Mouse (Mus musculus): ENCODE results near the gene Hsp90ab1. TPM values are rescaled to one million over a fixed set of nuclear protein-coding genes. Genes with fewer than 3 reads are reported as not detected.

The Hsp90ab1 gene
- 1,400 and 1,468 TPM in 2 replicates for polyA plus RNA-seq (2015; fragmentation: Nextera tagmentation; extraction: Ambion mirVana)

- H3K4me1 ChIP-seq (ENCODE audit: control insufficient read depth, insufficient read depth, low read length): peaks cover 24% of the 10 kb centered on the region
- peak within 1 kb of the TSS; percentile 100 for H3K9ac ChIP-seq (ENCODE audit: low read length)
- H3K9me3 ChIP-seq (replicated peaks; ENCODE audit: control insufficient read depth, low read length): no peaks in the 10 kb centered on the region
- peak within 1 kb of the TSS; percentile 99 for H3K27ac ChIP-seq (ENCODE audit: low read length)
- no peaks in the 10 kb centered on the region for H3K27me3 ChIP-seq (ENCODE audit: control insufficient read depth, insufficient read depth, low read length)
- H3K4me2 ChIP-seq (ENCODE audit: low read depth, low read length): peak within 1 kb of the TSS; percentile 86
- peak; percentile 84 for ATAC-seq (ENCODE audit: insufficient read depth, low FRiP score)
- H3K36me3 ChIP-seq (ENCODE audit: control insufficient read depth, insufficient read depth, low read length): peaks cover 35% of the 10 kb centered on the region
- H3K4me3 ChIP-seq (replicated peaks; ENCODE audit: low read length): peak within 1 kb of the TSS; percentile 100
- 1% methylated on average over 40 of the region's 41 CpGs for WGBS
These were observed at the start of gene Hsp90ab1 for GRCm38 (mm10) chr17:45573087-45573779. Gene Hsp90ab1, minus strand, starts transcription at chr17:45573271.

GRCm38 (mm10) chr17:45619386-45620256 is 46.5 kb upstream of the Hsp90ab1 start:
- Histone ChIP-seq H3K9ac (ENCODE audit: low read length) (peak overlapping the region; percentile 57; the same call in 1 of the 2 replicates), H3K4me2 (ENCODE audit: low read depth, low read length) (peak overlapping the region; percentile 51), H3K27me3 (ENCODE audit: control insufficient read depth, insufficient read depth, low read length) (no peaks in the 10 kb centered on the region), H3K27ac (ENCODE audit: low read length) (peak overlapping the region; percentile 80), H3K4me1 (ENCODE audit: control insufficient read depth, insufficient read depth, low read length) (peaks cover 12% of the 10 kb centered on the region), H3K9me3 (replicated peaks; ENCODE audit: control insufficient read depth, low read length) (no peaks in the 10 kb centered on the region), H3K36me3 (ENCODE audit: control insufficient read depth, insufficient read depth, low read length) (no peaks in the 10 kb centered on the region), H3K4me3 (replicated peaks; ENCODE audit: low read length) (peak overlapping the region; percentile 23; the same call in 1 of the 2 replicates)
- no peak; the same call in 1 of the 2 replicates for ATAC-seq (ENCODE audit: insufficient read depth, low FRiP score)
- WGBS: 19% methylated on average over 20 of the region's 20 CpGs

- Histone ChIP-seq H3K27ac (ENCODE audit: low read length) (peak overlapping the region; percentile 80), H3K9me3 (replicated peaks; ENCODE audit: control insufficient read depth, low read length) (no peaks in the 10 kb centered on the region), H3K4me3 (replicated peaks; ENCODE audit: low read length) (peak overlapping the region; percentile 23; the same call in 1 of the 2 replicates), H3K36me3 (ENCODE audit: control insufficient read depth, insufficient read depth, low read length) (no peaks in the 10 kb centered on the region), H3K4me1 (ENCODE audit: control insufficient read depth, insufficient read depth, low read length) (peaks cover 12% of the 10 kb centered on the region), H3K27me3 (ENCODE audit: control insufficient read depth, insufficient read depth, low read length) (no peaks in the 10 kb centered on the region), H3K4me2 (ENCODE audit: low read depth, low read length) (peak overlapping the region; percentile 51), H3K9ac (ENCODE audit: low read length) (peak overlapping the region; percentile 57; the same call in 1 of the 2 replicates)
- peak; percentile 73; the same call in 1 of the 2 replicates for ATAC-seq (ENCODE audit: insufficient read depth, low FRiP score)
- 27% methylated on average over 8 of the region's 8 CpGs for WGBS
These were observed 45.9 kb upstream of the Hsp90ab1 start for GRCm38 (mm10) chr17:45618941-45619385.

DNA sequence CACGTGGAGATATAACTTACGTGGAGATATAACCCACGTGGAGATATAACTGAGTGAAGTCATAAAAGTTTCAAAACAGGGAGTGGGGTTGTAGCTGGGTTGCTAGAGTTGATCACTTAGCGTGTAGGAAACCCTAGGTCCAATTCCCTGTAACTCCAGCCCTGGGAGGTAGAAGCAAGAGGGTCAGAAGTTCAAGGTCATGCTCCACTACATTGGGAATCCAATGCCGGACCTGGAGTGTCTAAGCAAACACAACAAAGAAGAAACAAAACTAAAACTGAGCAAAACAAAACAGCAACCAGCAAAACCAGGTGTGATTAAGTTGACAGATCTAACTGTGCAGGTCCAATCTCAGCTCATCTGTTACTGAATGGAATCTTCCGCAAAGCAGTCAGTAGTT is 44.6 kb upstream of the Hsp90ab1 start:
- Histone ChIP-seq H3K9me3 (replicated peaks; ENCODE audit: control insufficient read depth, low read length) (no peaks in the 10 kb centered on the region), H3K27me3 (ENCODE audit: control insufficient read depth, insufficient read depth, low read length) (no peaks in the 10 kb centered on the region), H3K4me1 (ENCODE audit: control insufficient read depth, insufficient read depth, low read length) (peaks cover 12% of the 10 kb centered on the region), H3K4me2 (ENCODE audit: low read depth, low read length) (no peak overlapping the region), H3K9ac (ENCODE audit: low read length) (no peak overlapping the region), H3K4me3 (replicated peaks; ENCODE audit: low read length) (no peak overlapping the region), H3K27ac (ENCODE audit: low read length) (no peak overlapping the region), H3K36me3 (ENCODE audit: control insufficient read depth, insufficient read depth, low read length) (no peaks in the 10 kb centered on the region)
- ATAC-seq (ENCODE audit: insufficient read depth, low FRiP score): no peak
- WGBS: 82% methylated on average over 6 of the region's 6 CpGs

GRCm38 (mm10) chr17:45616679-45617078 is 43.6 kb upstream of the Hsp90ab1 start:
- Histone ChIP-seq H3K4me2 (ENCODE audit: low read depth, low read length) (no peak overlapping the region), H3K4me1 (ENCODE audit: control insufficient read depth, insufficient read depth, low read length) (peaks cover 15% of the 10 kb centered on the region), H3K27me3 (ENCODE audit: control insufficient read depth, insufficient read depth, low read length) (no peaks in the 10 kb centered on the region), H3K4me3 (replicated peaks; ENCODE audit: low read length) (no peak overlapping the region), H3K36me3 (ENCODE audit: control insufficient read depth, insufficient read depth, low read length) (no peaks in the 10 kb centered on the region), H3K9me3 (replicated peaks; ENCODE audit: control insufficient read depth, low read length) (no peaks in the 10 kb centered on the region), H3K9ac (ENCODE audit: low read length) (no peak overlapping the region), H3K27ac (ENCODE audit: low read length) (no peak overlapping the region)
- no peak for ATAC-seq (ENCODE audit: insufficient read depth, low FRiP score)
- WGBS: 74% methylated on average over 3 of the region's 3 CpGs

GRCm38 (mm10) chr17:45616046-45616650 is 43.1 kb upstream of the Hsp90ab1 start:
- H3K4me2 ChIP-seq (ENCODE audit: low read depth, low read length): no peak overlapping the region
- 52% methylated on average over 4 of the region's 4 CpGs for WGBS
- no peaks in the 10 kb centered on the region for H3K9me3 ChIP-seq (replicated peaks; ENCODE audit: control insufficient read depth, low read length)
- no peaks in the 10 kb centered on the region for H3K36me3 ChIP-seq (ENCODE audit: control insufficient read depth, insufficient read depth, low read length)
- no peaks in the 10 kb centered on the region for H3K27me3 ChIP-seq (ENCODE audit: control insufficient read depth, insufficient read depth, low read length)
- H3K9ac ChIP-seq (ENCODE audit: low read length): no peak overlapping the region; the same call in 1 of the 2 replicates
- H3K4me3 ChIP-seq (replicated peaks; ENCODE audit: low read length): no peak overlapping the region
- ATAC-seq (ENCODE audit: insufficient read depth, low FRiP score): no peak
- H3K27ac ChIP-seq (ENCODE audit: low read length): no peak overlapping the region
- H3K4me1 ChIP-seq (ENCODE audit: control insufficient read depth, insufficient read depth, low read length): peaks cover 17% of the 10 kb centered on the region

DNA sequence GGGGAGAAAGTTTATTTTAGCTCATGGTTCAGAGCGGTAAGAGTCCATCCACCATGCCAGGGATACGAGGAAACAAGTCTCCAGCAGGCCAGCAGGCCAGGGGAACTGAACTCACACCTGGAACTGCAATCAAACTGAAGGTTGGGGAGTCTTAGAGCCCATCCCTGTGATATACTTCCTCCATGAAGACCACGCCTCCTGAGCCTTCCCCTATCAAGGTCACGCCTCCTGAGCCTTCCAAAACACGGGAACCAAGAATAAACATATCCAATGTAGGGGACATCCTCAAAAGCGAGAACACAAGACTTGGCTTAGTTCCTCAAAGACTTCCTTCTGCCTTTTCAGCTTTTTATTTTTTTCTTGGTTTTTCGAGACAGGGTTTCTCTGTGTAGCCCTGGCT is 39.9 kb upstream of the Hsp90ab1 start:
- no peaks in the 10 kb centered on the region for H3K9me3 ChIP-seq (replicated peaks; ENCODE audit: control insufficient read depth, low read length)
- H3K36me3 ChIP-seq (ENCODE audit: control insufficient read depth, insufficient read depth, low read length): no peaks in the 10 kb centered on the region
- H3K4me3 ChIP-seq (replicated peaks; ENCODE audit: low read length): no peak overlapping the region
- 0 out of 2 replicates have a peak, but pooled peaks cover 5% of the 10 kb centered on the region for H3K4me1 ChIP-seq (ENCODE audit: control insufficient read depth, insufficient read depth, low read length)
- no peak for ATAC-seq (ENCODE audit: insufficient read depth, low FRiP score)
- no peaks in the 10 kb centered on the region for H3K27me3 ChIP-seq (ENCODE audit: control insufficient read depth, insufficient read depth, low read length)
- no peak overlapping the region for H3K27ac ChIP-seq (ENCODE audit: low read length)
- no peak overlapping the region for H3K9ac ChIP-seq (ENCODE audit: low read length)
- no peak overlapping the region for H3K4me2 ChIP-seq (ENCODE audit: low read depth, low read length)
- 82% methylated on average over 7 of the region's 7 CpGs for WGBS

- Histone ChIP-seq H3K4me2 (ENCODE audit: low read depth, low read length) (no peak overlapping the region), H3K9me3 (replicated peaks; ENCODE audit: control insufficient read depth, low read length) (no peaks in the 10 kb centered on the region), H3K27ac (ENCODE audit: low read length) (no peak overlapping the region), H3K9ac (ENCODE audit: low read length) (no peak overlapping the region), H3K27me3 (ENCODE audit: control insufficient read depth, insufficient read depth, low read length) (no peaks in the 10 kb centered on the region), H3K4me3 (replicated peaks; ENCODE audit: low read length) (no peak overlapping the region), H3K36me3 (ENCODE audit: control insufficient read depth, insufficient read depth, low read length) (no peaks in the 10 kb centered on the region), H3K4me1 (ENCODE audit: control insufficient read depth, insufficient read depth, low read length) (0 out of 2 replicates have a peak, but pooled peaks cover 5% of the 10 kb centered on the region)
- ATAC-seq (ENCODE audit: insufficient read depth, low FRiP score): no peak
- WGBS: 72% methylated on average over 8 of the region's 8 CpGs
These were observed 38.9 kb upstream of the Hsp90ab1 start for GRCm38 (mm10) chr17:45612008-45612407.
